Mouse (Mus musculus) CH12.LX (cell line): Measurements from ENCODE around the gene Nav1.

Experiments
- CHD2 ChIP-seq: IDR thresholded peaks from 2 replicates; pipeline ENCODE4 v1.6.1; 2011; ENCODE audit warnings: low read length, improper control_type of control experiment
- CTCF ChIP-seq, 2 experiments: IDR thresholded peaks in 1 of 2; conservative IDR thresholded peaks in 1 of 2; 2 replicates each; pipeline ENCODE4 v1.5.1; 2011 to 2012; ENCODE audit warnings: low read depth in 2 of 2, low read length in 2 of 2, improper control_type of control experiment in 1 of 2, inconsistent platforms in 1 of 2, mild to moderate bottlenecking in 1 of 2, moderate library complexity in 1 of 2
- EP300 ChIP-seq: IDR thresholded peaks from 2 replicates; pipeline ENCODE4 v1.6.1; 2011; ENCODE audit warnings: low read length, improper control_type of control experiment
- GABPA ChIP-seq: IDR thresholded peaks from 2 replicates; pipeline ENCODE4 v1.6.1; 2012; ENCODE audit warnings: low read depth, low read length, improper control_type of control experiment, inconsistent platforms; ENCODE audit not compliant: insufficient replicate concordance
- JUN ChIP-seq: IDR thresholded peaks from 2 replicates; pipeline ENCODE4 v1.6.1; 2011; ENCODE audit warnings: low read depth, mild to moderate bottlenecking, low read length, improper control_type of control experiment, moderate library complexity; ENCODE audit not compliant: insufficient read depth
- NELFE ChIP-seq: IDR thresholded peaks from 2 replicates; pipeline ENCODE4 v1.6.1; 2011; ENCODE audit warnings: low read depth, low read length, improper control_type of control experiment
- POLR2A ChIP-seq: IDR thresholded peaks from 2 replicates; pipeline ENCODE4 v1.6.1; 2011; ENCODE audit warnings: low read depth, mild to moderate bottlenecking, improper control_type of control experiment, low read length
- POLR2AphosphoS2 ChIP-seq: IDR thresholded peaks from 2 replicates; pipeline ENCODE4 v1.6.1; 2011; ENCODE audit warnings: low read depth, low read length, improper control_type of control experiment
- SMC3 ChIP-seq: IDR thresholded peaks from 2 replicates; pipeline ENCODE4 v1.6.1; 2011; ENCODE audit warnings: low read depth, low read length, improper control_type of control experiment
- TCF12 ChIP-seq: IDR thresholded peaks from 2 replicates; pipeline ENCODE4 v1.6.1; 2014; ENCODE audit warnings: low read depth, mild to moderate bottlenecking, inconsistent platforms, low read length, improper control_type of control experiment
- UBTF ChIP-seq: IDR thresholded peaks from 2 replicates; pipeline ENCODE4 v1.6.1; 2012; ENCODE audit warnings: low read depth, mild to moderate bottlenecking, inconsistent platforms, low read length, improper control_type of control experiment, moderate library complexity
- USF1 ChIP-seq: IDR thresholded peaks from 2 replicates; pipeline ENCODE4 v1.6.1; 2014; ENCODE audit warnings: low read depth, mild to moderate bottlenecking, inconsistent platforms, low read length, improper control_type of control experiment

- TF ChIP-seq CTCF (conservative IDR thresholded peaks at IDR 0.05 in 1 of 2, IDR thresholded peaks at IDR 0.05 in 1 of 2; ENCODE audit: low read depth in 2 of 2, low read length in 2 of 2) = no peak
- no peak for TF ChIP-seq GABPA
- TF ChIP-seq EP300 = no peak
- no peak for TF ChIP-seq POLR2A
- no peak for TF ChIP-seq UBTF
- TF ChIP-seq POLR2AphosphoS2 = no peak
- no peak for TF ChIP-seq SMC3
- TF ChIP-seq CHD2 = no peak
- no peak for TF ChIP-seq NELFE
- no peak for TF ChIP-seq TCF12
- TF ChIP-seq JUN = no peak
- TF ChIP-seq USF1 = no peak
Observed at GRCm38 (mm10) chr1:135413996-135414395, 193.1 kb downstream of the Nav1 start.
